Mouse (Mus musculus) heart, embryonic 13.5 days (tissue): ENCODE results near the gene Runx1. TPM values are rescaled to one million over a fixed set of nuclear protein-coding genes. Genes with fewer than 3 reads are reported as not detected.

Experiments
- ATAC-seq: fragments of 200-750 bp; cut with Nextera tagmentation; 2 replicates; pipeline ENCODE4 v1.8.0; 2017; ENCODE audit warnings: moderate TSS enrichment; ENCODE audit not compliant: insufficient number of reproducible peaks, low FRiP score, low TSS enrichment; ENCODE audit errors: extremely low read depth
- H3K27ac ChIP-seq: fragments of 300-500 bp; sonication (generic); replicated peaks from 2 replicates; pipeline ENCODE4 v1.5.1; 2015; ENCODE audit warnings: moderate library complexity, mild to moderate bottlenecking, inconsistent platforms
- H3K27me3 ChIP-seq: fragments of 300-500 bp; sonication (generic); replicated peaks from 2 replicates; pipeline ENCODE4 v1.6.1; 2015; ENCODE audit warnings: mild to moderate bottlenecking, inconsistent platforms
- H3K36me3 ChIP-seq: fragments of 300-500 bp; sonication (generic); 2 replicates; pipeline ENCODE4 v1.6.1; 2015; ENCODE audit warnings: mild to moderate bottlenecking, inconsistent platforms
- H3K4me1 ChIP-seq: fragments of 300-500 bp; sonication (generic); 2 replicates; pipeline ENCODE4 v1.6.1; 2015; ENCODE audit warnings: inconsistent platforms
- H3K4me2 ChIP-seq: fragments of 300-500 bp; sonication (generic); 2 replicates; pipeline ENCODE4 v1.6.1; 2015; ENCODE audit warnings: inconsistent platforms, mild to moderate bottlenecking, moderate library complexity
- H3K4me3 ChIP-seq: fragments of 300-500 bp; sonication (generic); 2 replicates; pipeline ENCODE4 v1.5.1; 2015; ENCODE audit warnings: moderate library complexity, mild to moderate bottlenecking, inconsistent platforms
- H3K9ac ChIP-seq: fragments of 300-500 bp; sonication (generic); 2 replicates; pipeline ENCODE4 v1.6.1; 2015; ENCODE audit warnings: inconsistent platforms, mild to moderate bottlenecking, moderate library complexity
- H3K9me3 ChIP-seq: fragments of 300-500 bp; sonication (generic); 2 replicates; pipeline ENCODE4 v1.6.1; 2016; ENCODE audit warnings: inconsistent platforms
- WGBS: fragments of 180-500 bp; shearing (Covaris S2); methylation state at CpG from one replicate; pipeline ENCODE4 v1.1.7; 2015; ENCODE audit warnings: mixed read lengths; 5-methylcytosine and 5-hydroxymethylcytosine counted together
- polyA plus RNA-seq: library from polyadenylated mRNA; unstranded; fragments of >200 nt; fragmentation: Nextera tagmentation; extraction: Ambion mirVana; gene quantifications from 2 replicates; pipeline ENCODE4 v1.2.1, GENCODE M21; 2015

Gene Runx1
- polyA plus RNA-seq, 1 experiment from 2014 or later, result 1.1 TPM

DNA sequence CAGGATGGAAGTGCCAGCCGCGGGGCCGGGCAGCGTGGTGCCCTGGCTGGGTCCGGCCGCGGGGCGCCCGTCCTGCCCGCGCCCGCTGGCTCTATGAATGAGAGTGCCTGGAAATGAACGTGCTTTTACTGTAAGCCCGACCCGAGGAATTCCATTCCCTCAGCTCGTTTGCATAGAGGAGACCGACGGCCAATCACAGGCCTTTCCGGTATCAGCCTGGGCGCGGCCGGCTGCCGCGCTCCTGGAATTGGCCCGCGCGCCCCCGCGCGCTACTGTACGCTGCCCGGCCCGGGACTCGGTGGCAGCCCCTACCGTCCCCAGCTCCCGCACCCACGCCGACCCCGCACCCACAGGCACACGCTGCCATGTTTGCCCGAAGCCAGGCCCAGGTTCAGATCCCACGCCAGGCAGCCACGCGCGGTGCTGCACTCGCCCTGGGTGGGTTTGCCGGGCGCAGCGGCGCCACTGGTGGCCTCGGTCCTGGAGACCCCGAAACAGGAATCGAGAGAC is 128.7 kb downstream of the Runx1 start:
- under 1% methylated on average over 52 of the region's 53 CpGs for WGBS
- H3K4me2 ChIP-seq, result peak overlapping the region; percentile 100
- no peaks in the 10 kb centered on the region for H3K36me3 ChIP-seq
- H3K4me3 ChIP-seq, result peak overlapping the region; percentile 69
- peak overlapping the region; percentile 84 for H3K9ac ChIP-seq
- H3K27ac ChIP-seq, result peak overlapping the region; percentile 53; the same call in 1 of the 2 replicates
- H3K9me3 ChIP-seq, result no peaks in the 10 kb centered on the region
- peaks cover 74% of the 10 kb centered on the region for H3K27me3 ChIP-seq
- H3K4me1 ChIP-seq, result peaks cover 47% of the 10 kb centered on the region
- ATAC-seq, result peak; percentile 89; the same call in 1 of the 2 replicates

DNA sequence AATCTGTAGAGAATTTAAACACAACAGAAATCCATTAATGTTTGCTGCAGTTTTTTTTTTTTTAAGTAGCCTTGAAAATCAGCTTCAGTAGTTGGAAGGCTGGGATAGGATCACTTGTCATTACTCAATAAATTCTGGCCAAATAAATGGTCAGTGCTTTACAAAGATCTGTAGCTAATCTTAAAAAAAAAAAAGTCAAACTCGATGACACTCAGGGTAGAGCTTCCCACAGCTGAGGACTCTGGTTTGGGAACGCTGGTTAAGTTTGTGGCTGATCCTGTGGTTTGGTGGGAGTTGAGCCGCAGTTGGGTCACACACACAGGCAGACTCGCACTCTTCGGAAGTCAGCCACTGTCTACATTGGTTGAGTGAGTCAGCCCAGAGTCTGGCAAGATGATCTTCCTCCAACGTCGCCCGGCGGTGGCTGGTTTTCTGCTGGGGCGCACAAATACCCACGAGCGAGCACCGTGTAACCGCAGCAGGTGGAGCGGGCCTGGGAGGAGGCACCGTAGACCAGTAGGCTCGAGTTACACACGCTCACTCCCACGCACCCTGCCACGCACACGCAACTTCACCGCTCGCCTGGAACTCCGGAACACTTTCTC is 129.4 kb downstream of the Runx1 start:
- Histone ChIP-seq H3K27me3 (peaks cover 74% of the 10 kb centered on the region), H3K27ac (no peak overlapping the region), H3K36me3 (no peaks in the 10 kb centered on the region), H3K9me3 (no peaks in the 10 kb centered on the region), H3K4me3 (peak overlapping the region; percentile 69), H3K4me2 (peak overlapping the region; percentile 100), H3K4me1 (peaks cover 47% of the 10 kb centered on the region), H3K9ac (peak overlapping the region; percentile 68)
- no peak for ATAC-seq
- WGBS, result under 1% methylated on average over 24 of the region's 24 CpGs

DNA sequence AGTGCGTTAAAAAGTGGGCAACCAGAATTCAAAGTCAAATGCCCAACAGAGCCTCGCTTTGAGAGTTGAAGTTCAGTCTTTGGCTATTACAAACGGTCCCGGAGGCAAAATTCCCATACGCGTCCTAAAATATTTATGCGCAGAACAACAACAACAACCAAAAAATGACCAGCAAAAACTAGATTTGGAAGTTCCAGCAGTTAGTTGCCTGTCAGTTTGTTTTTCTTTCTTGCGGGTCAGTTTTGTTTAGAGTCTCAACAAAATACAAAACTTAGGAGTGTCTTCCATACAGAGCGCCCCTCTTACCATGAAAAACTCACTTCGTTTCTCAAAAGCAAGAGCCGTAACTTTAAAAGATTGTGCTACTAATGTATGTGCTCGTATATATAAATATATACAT is 130.0 kb downstream of the Runx1 start:
- Histone ChIP-seq H3K4me1 (peaks cover 47% of the 10 kb centered on the region), H3K9me3 (no peaks in the 10 kb centered on the region), H3K27ac (no peak overlapping the region), H3K4me2 (peak overlapping the region; percentile 100), H3K36me3 (no peaks in the 10 kb centered on the region), H3K9ac (peak overlapping the region; percentile 67; the same call in 1 of the 2 replicates), H3K27me3 (peaks cover 76% of the 10 kb centered on the region), H3K4me3 (peak overlapping the region; percentile 69)
- WGBS, result 9% methylated on average over 12 of the region's 12 CpGs
- ATAC-seq, result no peak

DNA sequence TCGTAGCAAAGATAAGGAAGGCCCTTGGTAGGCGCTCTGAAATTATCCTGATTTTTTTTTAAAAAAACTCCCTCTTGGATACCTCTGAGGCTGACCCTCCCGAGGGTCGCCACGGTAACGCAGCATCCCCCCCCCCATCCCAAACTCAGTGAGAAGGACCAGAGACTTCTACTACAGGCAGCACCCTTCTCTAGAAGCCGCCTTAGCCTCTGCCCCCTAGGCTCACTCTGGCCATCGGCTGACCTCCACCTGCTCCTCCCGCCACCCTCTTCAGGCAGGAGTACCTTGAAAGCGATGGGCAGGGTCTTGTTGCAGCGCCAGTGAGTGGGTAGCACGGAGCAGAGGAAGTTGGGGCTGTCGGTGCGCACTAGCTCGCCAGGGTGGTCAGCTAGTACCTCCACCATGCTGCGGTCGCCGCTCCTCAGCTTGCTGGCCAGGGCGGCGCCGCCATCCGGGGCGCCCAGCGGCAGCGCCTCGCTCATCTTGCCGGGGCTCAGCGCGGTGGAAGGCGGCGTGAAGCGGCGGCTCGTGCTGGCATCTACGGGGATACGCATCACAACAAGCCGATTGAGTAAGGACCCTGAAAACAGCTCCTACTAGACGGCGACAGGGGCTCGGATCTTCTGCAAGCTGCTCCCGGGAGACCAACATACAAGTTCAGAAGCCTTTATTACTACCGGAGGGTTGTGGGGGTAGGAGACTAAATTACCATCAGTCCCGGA is 130.6 kb downstream of the Runx1 start:
- no peak for ATAC-seq

DNA sequence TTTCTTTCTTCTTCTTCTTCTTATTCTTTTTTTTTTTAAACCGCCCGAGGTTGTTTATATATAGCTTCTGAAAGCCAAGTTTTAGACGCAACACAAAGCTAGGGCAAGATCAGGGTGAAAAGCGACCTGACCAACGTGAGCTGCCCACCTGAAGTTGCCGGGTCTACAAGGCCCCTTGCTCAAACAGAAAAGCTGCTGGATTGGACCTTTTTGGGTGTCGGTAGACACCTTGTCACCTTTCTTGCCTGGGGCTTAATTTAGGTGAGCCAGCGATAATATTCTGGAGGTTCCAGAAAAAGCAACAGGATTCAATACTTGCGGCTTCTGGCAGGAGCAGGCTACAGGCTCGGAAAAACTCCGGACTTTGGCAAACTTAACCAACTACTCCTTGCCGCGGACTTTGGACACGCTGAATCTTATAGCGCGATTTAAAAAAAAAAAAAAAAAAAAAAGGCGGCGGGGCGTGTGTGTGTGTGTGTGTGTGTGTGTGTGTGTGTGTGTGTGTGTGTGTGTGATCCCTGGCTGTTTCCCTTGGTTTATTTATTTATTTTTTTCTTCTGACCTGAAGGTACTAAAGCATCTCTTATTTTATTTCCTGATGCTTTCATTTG is 131.3 kb downstream of the Runx1 start:
- Histone ChIP-seq H3K27me3 (peaks cover 76% of the 10 kb centered on the region), H3K36me3 (no peaks in the 10 kb centered on the region), H3K9me3 (no peaks in the 10 kb centered on the region), H3K27ac (no peak overlapping the region), H3K4me1 (peaks cover 43% of the 10 kb centered on the region), H3K9ac (peak overlapping the region; percentile 11; the same call in 1 of the 2 replicates), H3K4me3 (peak overlapping the region; percentile 69), H3K4me2 (peak overlapping the region; percentile 100)
- no peak for ATAC-seq
- WGBS, result 5% methylated on average over 16 of the region's 19 CpGs

More for the DNA sequence above, 130.6 kb downstream of the Runx1 start:
- H3K9ac ChIP-seq, result peak overlapping the region; percentile 67; the same call in 1 of the 2 replicates
- no peaks in the 10 kb centered on the region for H3K9me3 ChIP-seq
- H3K4me1 ChIP-seq, result peaks cover 47% of the 10 kb centered on the region
- H3K4me3 ChIP-seq, result peak overlapping the region; percentile 69
- no peaks in the 10 kb centered on the region for H3K36me3 ChIP-seq
- no peak overlapping the region for H3K27ac ChIP-seq
- peaks cover 76% of the 10 kb centered on the region for H3K27me3 ChIP-seq
- peak overlapping the region; percentile 100 for H3K4me2 ChIP-seq
- WGBS, result 2% methylated on average over 42 of the region's 43 CpGs

DNA sequence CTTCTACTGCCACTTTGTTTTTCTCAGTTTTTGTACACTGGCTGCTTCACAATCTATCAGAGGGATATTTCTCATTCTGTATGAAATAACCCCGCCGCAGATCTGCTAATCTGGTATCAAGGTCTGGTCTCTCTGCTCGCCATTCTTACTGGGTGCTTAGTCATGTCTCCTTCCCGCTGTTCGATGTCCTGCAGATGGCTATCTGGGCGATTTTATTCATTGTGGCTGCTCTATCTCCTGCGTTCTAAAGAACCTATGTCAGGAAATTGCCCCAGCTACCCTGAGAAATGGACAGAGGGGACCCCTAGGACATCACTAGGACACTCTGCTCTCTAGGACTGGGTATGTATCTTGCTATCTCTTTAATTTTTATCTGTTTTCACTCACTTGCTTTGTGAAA is 135.2 kb downstream of the Runx1 start:
- 55% methylated on average over 7 of the region's 7 CpGs for WGBS

DNA sequence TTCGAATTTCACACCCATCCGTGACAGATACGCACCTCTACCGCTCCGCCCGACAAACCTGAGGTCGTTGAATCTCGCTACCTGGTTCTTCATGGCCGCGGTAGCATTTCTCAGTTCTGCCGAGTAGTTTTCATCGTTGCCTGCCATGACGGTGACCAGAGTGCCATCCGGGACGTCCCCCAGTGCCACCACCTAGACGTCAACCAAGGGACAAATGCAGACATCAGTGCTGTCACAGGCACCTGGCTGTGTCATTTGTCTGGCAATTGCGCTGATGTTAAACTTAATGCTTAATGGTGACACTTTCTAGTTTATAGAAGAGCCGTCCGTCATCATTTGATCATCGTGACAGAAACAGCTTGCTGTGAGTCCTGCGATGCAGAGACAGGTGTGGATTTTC is 137.0 kb downstream of the Runx1 start:
- no peak for ATAC-seq

More for the DNA sequence above, 135.2 kb downstream of the Runx1 start:
- Histone ChIP-seq H3K9ac (no peak overlapping the region), H3K27me3 (peaks cover 76% of the 10 kb centered on the region), H3K4me3 (no peak overlapping the region), H3K4me1 (peaks cover 13% of the 10 kb centered on the region), H3K36me3 (no peaks in the 10 kb centered on the region), H3K4me2 (no peak overlapping the region), H3K27ac (no peak overlapping the region), H3K9me3 (no peaks in the 10 kb centered on the region)
- no peak for ATAC-seq

DNA sequence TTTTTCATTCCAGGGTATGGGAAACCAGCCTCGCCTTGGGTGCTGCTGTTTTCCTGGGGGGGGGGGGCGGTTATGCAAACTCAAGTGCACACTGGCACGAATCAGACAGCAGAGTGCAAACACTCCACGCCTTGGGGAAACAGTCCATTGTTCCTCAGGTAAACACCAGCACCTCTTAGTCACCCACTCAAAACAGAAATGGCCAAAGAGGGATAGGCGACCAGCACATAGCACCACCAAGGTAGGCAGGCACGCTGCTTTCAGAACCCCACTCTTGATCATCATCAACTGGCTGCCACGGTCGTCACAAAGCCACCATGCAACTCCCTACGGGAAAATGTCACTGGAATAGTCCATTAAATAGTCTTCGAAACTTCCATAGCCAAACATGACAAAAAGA is 139.0 kb downstream of the Runx1 start:
- peaks cover 74% of the 10 kb centered on the region for H3K27me3 ChIP-seq
- H3K27ac ChIP-seq, result no peak overlapping the region
- no peaks in the 10 kb centered on the region for H3K9me3 ChIP-seq
- no peak overlapping the region for H3K9ac ChIP-seq
- H3K4me2 ChIP-seq, result no peak overlapping the region
- 88% methylated on average over 10 of the region's 10 CpGs for WGBS
- ATAC-seq, result no peak
- H3K4me3 ChIP-seq, result no peak overlapping the region
- H3K36me3 ChIP-seq, result no peaks in the 10 kb centered on the region
- H3K4me1 ChIP-seq, result peaks cover 10% of the 10 kb centered on the region; the same call in 1 of the 2 replicates

More for the DNA sequence above, 137.0 kb downstream of the Runx1 start:
- Histone ChIP-seq H3K36me3 (no peaks in the 10 kb centered on the region), H3K4me2 (no peak overlapping the region), H3K4me3 (no peak overlapping the region), H3K4me1 (peaks cover 10% of the 10 kb centered on the region; the same call in 1 of the 2 replicates), H3K9ac (no peak overlapping the region), H3K9me3 (no peaks in the 10 kb centered on the region), H3K27me3 (peaks cover 77% of the 10 kb centered on the region), H3K27ac (no peak overlapping the region)
- 91% methylated on average over 21 of the region's 21 CpGs for WGBS

DNA sequence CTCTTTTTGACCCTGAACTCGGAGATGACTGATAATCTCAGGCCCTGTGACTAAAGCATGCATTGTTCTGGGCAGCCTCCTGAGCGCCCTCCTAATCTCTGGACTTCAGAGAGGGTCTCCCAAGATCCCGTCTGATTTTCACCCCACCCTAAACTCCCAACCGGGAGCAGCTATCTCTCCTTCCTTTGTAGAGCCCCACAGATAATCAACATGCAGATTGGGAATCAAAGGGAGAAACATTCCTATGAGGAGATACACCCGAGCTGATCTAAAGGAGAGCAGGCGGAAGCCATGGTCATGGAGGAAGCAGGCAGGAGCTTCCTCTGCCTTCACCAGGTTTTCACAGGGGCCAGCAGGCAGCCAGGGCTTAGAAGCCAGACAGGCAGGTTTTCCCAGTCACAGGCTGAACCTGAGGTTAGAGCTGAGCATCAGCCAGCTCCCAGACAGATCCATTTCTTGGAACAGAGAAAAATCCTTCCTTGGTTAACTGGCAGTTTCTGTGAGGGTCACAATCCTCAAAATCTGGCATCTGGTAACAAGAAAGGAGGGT is 140.1 kb downstream of the Runx1 start:
- Histone ChIP-seq H3K36me3 (no peaks in the 10 kb centered on the region), H3K9ac (no peak overlapping the region), H3K27me3 (peaks cover 73% of the 10 kb centered on the region), H3K27ac (no peak overlapping the region), H3K4me1 (peaks cover 10% of the 10 kb centered on the region; the same call in 1 of the 2 replicates), H3K9me3 (no peaks in the 10 kb centered on the region), H3K4me3 (no peak overlapping the region), H3K4me2 (no peak overlapping the region)
- 21% methylated on average over 6 of the region's 6 CpGs for WGBS
- ATAC-seq, result no peak

DNA sequence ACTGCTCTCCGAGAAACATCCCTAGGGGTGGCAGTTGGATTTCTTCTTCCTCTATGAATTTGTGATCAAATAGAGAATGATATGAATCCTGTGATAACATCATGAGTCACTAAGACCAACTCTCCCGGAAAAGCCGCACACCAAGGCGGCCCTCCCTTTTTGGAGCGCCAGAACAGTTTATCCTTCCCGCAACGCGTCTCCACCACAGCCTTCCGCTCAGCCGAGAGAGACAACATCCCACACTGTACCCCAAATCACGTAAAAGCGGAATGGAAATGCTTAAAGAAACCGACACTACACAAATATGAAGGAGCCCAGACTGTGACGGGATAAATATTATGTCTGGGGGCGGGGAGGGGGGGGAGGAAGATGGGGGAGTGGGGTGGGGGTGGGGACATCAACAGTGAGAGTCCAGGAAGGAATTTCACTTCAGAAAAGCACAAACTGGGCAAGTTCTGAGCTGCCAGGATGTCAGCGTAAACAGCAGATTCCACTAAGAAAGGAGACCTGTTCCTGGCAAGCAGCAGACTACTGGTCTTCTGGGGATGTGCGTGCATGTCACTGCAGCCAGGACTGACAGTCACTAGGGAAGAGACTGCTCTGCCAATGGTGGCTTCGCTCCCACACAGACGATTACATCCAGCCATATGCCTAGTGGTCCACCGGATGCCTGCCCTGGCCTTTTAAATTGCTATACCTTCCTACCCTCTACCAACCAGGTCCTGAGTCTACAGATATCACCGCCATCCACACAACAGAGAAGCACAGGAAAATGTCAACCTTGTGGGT is 141.3 kb downstream of the Runx1 start:
- Histone ChIP-seq H3K27me3 (peaks cover 73% of the 10 kb centered on the region), H3K9ac (no peak overlapping the region), H3K9me3 (no peaks in the 10 kb centered on the region), H3K4me1 (peaks cover 10% of the 10 kb centered on the region; the same call in 1 of the 2 replicates), H3K36me3 (no peaks in the 10 kb centered on the region), H3K4me2 (no peak overlapping the region), H3K4me3 (no peak overlapping the region), H3K27ac (no peak overlapping the region)
- ATAC-seq, result no peak
- 69% methylated on average over 21 of the region's 21 CpGs for WGBS
